Mouse (Mus musculus) lung, postnatal 10 days (tissue): ENCODE data around the gene Serpinb6b.

Experiments
- DNase-seq: peaks from one replicate; pipeline ENCODE4 v3.0.0; 2021

Gene Serpinb6b

GRCm38 (mm10) chr13:32974889-32975460, 10.0 kb downstream of the Serpinb6b start:
- peak; percentile 41 for DNase-seq

GRCm38 (mm10) chr13:32975710-32976109, 10.7 kb downstream of the Serpinb6b start:
- no peak for DNase-seq

- DNase-seq = no peak
Measured at GRCm38 (mm10) chr13:32982556-32983042, 17.6 kb downstream of the Serpinb6b start.

- no peak for DNase-seq
Measured at GRCm38 (mm10) chr13:32986256-32986655, 21.2 kb downstream of the Serpinb6b start.

- DNase-seq = no peak
Measured at GRCm38 (mm10) chr13:32993152-32993893, 28.3 kb downstream of the Serpinb6b start.

- no peak for DNase-seq
Measured at GRCm38 (mm10) chr13:32993894-32994242, 28.9 kb downstream of the Serpinb6b start.

- DNase-seq = no peak
Measured at GRCm38 (mm10) chr13:32995051-32995450, 30.0 kb downstream of the Serpinb6b start.

- no peak for DNase-seq
Measured at GRCm38 (mm10) chr13:33001341-33001740, 36.3 kb downstream of the Serpinb6b start.

GRCm38 (mm10) chr13:33002950-33003349, 37.9 kb downstream of the Serpinb6b start, which contains the start of gene Serpinb9:
TSS of gene Serpinb9 (plus strand) at chr13:33003250.
- DNase-seq = no peak

- no peak for DNase-seq
Measured at GRCm38 (mm10) chr13:33003523-33004413, 38.8 kb downstream of the Serpinb6b start.

- peak; percentile 94 for DNase-seq
Measured at GRCm38 (mm10) chr13:33004414-33005105, 39.6 kb downstream of the Serpinb6b start.

GRCm38 (mm10) chr13:33005501-33006075, 40.6 kb downstream of the Serpinb6b start:
- peak; percentile 24 for DNase-seq

GRCm38 (mm10) chr13:33006555-33006954, 41.5 kb downstream of the Serpinb6b start:
- no peak for DNase-seq

- peak; percentile 47 for DNase-seq
Measured at GRCm38 (mm10) chr13:33012395-33012794, 47.4 kb downstream of the Serpinb6b start.

GRCm38 (mm10) chr13:33013271-33013670, 48.3 kb downstream of the Serpinb6b start:
- DNase-seq = no peak

GRCm38 (mm10) chr13:33022371-33022770, 57.4 kb downstream of the Serpinb6b start:
- DNase-seq = no peak

GRCm38 (mm10) chr13:33026427-33027057, 61.5 kb downstream of the Serpinb6b start:
- DNase-seq = no peak

- DNase-seq = no peak
Measured at GRCm38 (mm10) chr13:33027244-33027643, 62.2 kb downstream of the Serpinb6b start, which contains the start of gene Serpinb9b. TSS of gene Serpinb9b (plus strand) at chr13:33027416.

GRCm38 (mm10) chr13:33028146-33028545, 63.1 kb downstream of the Serpinb6b start:
- DNase-seq = no peak

- no peak for DNase-seq
Measured at GRCm38 (mm10) chr13:33028550-33028949, 63.5 kb downstream of the Serpinb6b start.
